Mouse (Mus musculus) frontal cortex, adult 2 months (tissue): Measurements from ENCODE around the gene Cd63. TPM values are rescaled to one million over a fixed set of nuclear protein-coding genes. Genes with fewer than 3 reads are reported as not detected.

Experiments
- DNase-seq, 2 experiments: peaks; one replicate each; pipeline ENCODE4 v3.0.0; 2022; ENCODE audit warnings: low spot score in 1 of 2; ENCODE audit errors: extremely low spot score in 1 of 2
- polyA plus RNA-seq: library from polyadenylated mRNA; depleted of rRNA; stranded (reverse); fragments of >200 nt; gene quantifications from 2 replicates; pipeline ENCODE4 v1.2.3, GENCODE M21; 2012

Cd63 gene
- polyA plus RNA-seq, 1 experiment = 95.6 TPM

DNA sequence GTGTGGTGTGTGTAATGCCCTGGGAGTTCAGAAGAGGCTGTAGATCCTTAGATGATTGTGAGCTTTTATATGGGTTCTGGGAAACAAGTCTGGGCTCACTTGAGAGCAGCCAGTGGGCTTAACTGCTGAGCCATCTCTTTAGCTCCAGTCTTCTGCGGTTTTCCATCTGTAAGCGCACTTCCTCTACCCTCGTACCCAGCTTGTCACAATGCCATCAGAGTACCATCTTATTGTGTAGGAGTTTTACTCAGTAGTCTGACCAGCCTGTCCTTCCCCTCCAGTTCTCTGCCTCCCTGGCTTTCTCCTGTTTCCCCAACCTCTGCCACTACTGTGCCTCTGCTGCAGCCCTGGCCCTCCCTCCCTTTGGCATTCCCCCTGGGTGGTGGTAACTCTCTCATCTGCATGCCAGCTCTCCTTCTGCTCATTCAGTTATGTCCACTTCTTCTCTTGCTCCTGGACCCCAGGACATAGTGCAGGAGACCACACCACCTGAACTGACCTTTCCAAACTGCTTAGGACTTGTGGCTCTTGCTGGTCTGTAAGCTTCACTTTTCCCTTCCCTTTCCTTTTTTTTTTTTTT, 1.7 kb downstream of the Cd63 start:
- DNase-seq = no peak

DNA sequence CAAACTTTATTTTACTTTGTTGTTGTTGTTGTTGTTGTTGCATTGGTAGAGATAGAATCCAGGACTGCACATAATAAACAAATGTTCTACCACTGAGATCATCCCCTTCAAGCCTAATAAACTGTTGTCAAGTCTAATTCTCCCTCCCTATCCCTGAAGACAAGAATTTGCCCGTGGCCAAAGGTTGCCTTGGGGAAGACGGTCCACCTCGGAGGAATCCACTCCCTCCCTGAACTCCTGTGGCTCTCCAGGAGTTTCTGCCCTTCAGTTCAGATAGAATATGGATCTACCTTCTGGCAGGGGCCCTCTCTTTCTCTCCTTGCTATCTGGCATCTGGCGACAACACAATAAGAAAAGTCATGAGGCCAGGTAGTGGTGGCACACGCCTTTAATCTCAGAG, 4.0 kb downstream of the Cd63 start:
- no peak for DNase-seq

DNA sequence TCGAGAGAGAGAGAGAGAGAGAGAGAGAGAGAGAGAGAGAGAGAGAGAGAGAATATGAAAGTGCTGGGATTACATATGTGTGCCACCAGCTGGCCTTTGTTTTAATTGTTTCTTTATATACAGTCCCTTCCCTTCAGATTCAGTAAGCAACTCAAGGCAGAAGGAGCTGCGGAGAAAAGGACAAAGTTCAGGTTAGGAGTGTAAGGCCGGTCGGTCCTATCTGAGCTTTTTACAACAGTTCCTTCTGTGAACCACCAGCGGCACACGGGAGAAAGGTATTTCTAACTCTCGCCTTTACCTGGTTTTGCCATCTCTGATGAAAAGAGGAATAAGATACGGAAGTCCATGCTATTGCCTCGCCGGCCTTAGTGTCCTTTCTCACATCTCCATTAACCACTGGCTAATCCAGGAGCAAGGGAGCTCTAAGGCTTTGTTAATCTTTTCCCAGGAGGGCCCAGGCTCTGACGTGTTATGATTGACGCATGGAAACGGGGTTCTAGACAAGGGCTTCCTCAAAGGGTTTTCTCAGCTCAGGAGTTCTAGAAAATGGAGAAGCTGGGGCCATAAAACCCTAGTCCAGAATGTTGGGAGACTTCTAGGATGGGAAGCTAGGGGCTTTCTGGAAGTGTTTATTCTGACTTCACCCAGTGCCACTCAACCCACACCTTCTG, 8.1 kb downstream of the Cd63 start:
- DNase-seq = no peak

DNA sequence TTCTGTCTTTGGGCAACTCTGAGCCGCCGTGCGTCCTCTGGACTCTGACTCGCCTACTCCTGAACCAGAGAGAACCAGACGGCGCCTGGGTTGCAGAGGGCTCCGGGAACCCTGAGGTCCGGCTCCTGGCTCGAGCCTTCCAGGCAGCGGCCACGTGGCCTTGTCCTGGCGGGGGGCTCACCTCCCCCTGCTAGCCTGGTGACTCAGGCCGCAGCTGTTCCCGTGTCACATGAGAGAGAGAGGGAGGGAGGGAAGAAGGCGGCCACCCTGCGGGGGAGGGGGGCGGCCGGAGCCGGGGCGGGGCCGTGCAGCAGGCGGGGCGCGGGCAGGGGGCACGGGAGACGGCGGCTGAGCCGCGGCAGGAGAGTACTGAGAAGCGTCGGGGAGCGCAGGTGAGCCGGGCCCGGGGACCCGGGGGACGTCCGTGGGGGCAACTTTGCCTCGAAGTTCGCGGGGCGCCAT, 8.8 kb downstream of the Cd63 start:
- DNase-seq = peak; percentile 58 to 67

DNA sequence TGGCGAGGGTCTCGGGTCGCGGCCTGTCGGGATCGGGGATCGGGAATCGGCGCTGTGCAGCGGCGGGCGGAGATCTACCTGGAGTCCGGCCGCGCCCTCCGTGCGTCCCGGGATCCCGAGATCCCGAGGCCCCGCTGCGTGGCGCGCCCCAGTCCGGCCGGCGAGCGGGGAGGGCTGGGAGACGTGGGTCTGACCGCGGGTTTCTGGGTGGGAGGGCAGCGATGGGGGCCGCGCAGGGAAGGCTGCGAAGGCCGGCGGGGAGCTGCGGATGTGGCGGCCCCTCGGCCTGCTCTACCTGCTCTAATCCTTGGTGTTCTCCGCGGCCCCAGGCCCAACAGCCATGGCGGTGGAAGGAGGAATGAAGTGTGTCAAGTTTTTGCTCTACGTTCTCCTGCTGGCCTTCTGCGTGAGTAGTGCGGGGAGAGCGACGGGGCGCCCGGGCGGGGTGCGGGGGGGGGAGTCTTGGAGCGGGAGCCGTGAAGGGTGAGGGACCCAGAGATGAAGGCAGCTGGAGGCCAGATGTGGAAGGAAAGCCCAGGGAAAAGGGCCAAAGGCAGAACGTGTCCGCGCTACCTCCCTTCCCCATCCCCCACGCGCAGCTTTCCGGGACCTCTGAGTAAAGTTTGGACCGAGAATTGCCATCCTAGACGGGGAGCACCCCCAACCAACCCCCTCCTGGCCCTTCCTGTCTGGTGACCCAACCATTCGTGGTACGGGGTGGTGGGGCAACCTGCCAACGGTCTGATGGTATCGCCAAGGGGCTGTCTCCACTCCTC, 9.5 kb downstream of the Cd63 start:
- no peak for DNase-seq

DNA sequence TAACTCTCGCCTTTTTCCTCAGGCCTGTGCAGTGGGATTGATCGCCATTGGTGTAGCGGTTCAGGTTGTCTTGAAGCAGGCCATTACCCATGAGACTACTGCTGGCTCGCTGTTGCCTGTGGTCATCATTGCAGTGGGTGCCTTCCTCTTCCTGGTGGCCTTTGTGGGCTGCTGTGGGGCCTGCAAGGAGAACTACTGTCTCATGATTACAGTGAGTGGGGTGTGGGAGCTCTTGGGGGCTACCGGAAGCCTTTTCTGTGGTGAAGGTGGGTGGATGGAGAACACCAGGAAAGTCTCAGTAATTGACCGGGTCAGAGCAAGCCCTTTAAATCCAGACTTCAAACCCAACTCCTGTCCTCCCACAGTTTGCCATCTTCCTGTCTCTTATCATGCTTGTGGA, 10.6 kb downstream of the Cd63 start:
- DNase-seq = no peak

DNA sequence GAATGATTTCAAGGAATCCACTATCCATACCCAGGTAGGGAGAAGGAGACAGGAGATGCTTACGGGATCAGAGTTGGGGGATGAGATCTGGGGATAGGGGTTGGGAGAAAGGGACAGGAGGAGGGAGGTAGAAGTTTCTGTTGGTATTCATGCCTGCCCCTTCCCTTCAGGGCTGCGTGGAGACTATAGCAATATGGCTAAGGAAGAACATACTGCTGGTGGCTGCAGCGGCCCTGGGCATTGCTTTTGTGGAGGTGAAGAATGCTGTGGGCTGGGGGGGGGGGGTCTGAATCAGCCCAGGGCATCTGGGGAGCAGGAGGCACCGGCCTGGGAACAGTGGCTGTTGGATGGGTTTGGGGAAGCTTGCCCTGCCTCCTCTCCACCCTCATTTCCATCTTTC, 11.5 kb downstream of the Cd63 start:
- no peak for DNase-seq

DNA sequence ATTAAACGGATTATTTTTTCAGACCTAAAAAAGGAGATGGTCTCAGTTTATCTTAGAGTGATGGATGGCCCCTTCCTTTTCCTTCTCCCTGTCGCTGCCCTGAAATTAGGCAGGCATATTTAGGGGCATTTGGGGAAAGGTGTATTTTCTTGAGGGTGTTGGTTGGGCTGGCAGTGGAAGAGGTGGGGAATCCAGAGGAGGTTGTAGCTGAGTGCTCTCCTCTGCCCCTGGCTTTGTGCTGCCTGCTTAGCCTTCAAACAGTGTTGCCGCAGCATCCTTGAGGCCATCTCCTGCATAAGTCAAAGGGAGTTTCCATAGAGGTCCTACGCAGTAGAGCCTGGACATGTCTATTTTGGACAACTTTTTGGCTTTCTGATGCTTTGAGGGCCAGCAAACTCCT, 12.0 kb downstream of the Cd63 start:
- DNase-seq = no peak

DNA sequence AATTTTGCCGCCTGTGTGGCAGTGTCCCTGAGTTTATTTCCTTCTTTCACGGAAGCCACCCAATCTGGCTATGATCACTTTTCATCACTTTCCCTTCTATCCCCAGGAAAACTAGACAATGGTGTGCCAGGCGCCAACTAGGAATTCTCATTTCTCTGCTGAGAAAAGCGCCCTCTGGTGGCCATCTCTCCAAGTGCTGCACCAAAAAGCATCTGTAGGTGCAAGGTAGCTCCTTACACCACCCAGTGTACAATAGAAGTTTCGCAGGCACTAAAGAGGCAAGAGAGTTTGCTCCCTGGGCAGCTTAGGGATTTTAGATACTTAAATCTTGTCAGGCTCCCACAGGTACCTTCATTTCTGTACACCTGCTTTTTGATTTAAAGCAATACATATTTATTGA, 12.4 kb downstream of the Cd63 start:
- DNase-seq = peak; percentile 78 to 97

DNA sequence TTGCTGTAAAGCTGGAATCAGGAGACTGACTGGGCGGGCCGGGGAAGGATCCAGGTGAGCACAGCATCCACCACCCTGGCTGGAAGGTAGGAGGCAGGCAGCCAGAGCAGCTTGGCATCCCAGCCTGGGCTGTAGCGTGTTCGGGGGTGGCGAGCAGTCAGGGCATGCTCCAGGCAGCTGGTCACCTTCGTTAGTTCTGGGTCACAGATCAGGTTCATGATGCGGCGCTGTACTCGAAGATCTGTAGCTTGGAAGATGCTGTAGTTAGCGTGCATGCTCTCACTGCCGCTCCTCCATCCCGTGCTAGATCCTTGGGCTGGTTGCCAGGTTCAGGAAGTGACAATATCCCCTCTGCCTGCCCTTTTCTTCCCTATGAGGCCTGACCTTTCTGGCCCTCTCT, 12.9 kb downstream of the Cd63 start:
- DNase-seq = no peak

DNA sequence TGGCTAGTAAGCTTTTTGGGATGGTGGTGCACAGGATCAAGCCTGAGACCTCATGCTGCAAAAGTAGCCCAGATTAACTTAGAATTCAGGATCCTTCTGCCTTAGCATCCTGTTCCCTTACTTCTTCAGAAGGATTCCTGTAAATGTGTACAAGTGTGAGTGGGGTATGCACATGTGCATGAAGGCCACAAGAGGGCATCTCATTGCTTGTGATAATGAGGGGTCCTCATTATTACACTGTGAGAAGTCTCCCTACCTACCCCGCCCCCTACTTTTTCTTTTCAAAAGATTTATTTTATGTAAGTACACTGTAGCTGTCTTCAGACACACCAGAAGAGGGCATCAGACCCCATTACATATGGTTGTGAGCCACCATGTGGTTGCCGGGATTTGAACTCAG, 14.8 kb downstream of the Cd63 start:
- DNase-seq = no peak

DNA sequence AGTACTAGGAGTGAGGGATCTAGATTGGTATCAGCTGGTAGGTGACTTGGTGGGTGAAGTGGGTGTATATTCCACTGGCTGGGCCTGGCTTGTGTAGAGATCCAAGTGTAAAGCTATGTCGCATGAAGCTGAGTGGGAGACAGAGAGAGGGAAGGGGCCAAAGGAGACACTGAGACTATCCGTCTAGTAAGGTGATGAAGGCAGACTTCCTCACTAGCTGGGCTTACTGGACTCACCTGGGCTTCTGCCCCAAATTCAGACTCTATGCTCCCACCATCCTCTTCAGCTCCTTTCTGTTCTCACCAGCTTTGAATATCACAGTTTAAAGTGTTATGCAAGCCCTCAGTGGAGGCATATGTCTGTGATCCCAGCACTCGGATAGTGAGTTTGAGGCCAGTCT, 15.9 kb downstream of the Cd63 start:
- DNase-seq = no peak

DNA sequence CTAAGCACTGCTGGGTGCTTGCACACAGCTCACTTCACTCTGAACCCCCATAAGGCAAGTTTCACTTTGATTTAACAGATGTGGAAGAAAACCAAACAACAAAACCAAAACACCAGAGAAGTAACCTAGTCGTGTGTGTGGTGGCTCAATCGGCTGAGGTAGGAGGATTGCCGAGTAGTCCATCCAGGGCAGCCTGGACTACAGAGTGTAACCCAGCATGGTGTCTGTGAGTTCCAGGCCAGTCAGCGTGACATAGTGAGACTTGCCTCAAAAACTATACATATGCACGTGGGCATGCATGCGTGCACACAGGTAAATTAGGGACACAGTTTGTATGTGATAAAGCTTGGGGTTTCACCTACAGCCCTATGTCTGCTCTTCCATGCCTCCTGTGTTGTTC, 16.6 kb downstream of the Cd63 start:
- DNase-seq = no peak

DNA sequence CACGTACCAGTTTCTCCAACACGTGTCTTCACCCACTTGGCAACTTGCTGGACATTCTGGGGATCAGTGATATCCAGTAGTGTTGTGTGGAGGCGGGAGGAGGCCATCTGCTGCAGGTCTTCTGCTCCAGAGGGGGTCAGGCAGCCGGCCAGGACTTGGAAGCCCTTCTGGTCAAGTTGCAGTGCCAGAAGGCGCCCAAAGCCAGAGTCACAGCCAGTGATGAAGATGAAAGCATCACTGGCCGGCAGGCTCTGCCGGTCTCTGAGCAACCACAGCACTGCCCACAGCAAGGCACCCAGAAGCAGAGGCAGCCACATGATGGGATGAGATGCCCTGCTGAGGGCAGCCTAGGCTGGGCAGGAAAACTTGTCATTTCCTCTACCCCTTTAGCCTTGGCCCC, 17.5 kb downstream of the Cd63 start:
- peak in 1 of 2 experiments; percentile 46 for DNase-seq

DNA sequence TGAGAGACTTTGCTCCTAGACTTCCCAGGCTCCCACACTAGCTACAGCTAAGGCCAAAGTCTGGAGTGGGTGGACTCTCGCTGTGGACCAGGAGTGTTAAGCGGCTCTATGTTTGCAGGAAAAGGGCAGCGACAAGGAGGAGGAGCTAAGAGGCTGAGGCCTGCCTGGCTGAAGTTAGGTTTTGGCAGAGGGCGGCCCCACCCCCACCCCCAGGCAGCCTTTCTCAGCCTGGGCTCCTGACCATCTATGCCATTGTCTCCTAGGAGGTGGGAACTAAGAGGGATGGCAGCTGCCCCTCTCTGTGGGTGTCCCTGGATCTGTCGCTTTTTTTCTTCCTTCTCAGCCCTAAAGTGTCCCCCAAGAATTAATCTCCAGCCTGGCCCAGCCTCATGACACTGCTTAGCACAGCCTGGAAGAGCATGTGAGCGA, 18.4 kb downstream of the Cd63 start:
- DNase-seq = peak in 1 of 2 experiments; percentile 50

DNA sequence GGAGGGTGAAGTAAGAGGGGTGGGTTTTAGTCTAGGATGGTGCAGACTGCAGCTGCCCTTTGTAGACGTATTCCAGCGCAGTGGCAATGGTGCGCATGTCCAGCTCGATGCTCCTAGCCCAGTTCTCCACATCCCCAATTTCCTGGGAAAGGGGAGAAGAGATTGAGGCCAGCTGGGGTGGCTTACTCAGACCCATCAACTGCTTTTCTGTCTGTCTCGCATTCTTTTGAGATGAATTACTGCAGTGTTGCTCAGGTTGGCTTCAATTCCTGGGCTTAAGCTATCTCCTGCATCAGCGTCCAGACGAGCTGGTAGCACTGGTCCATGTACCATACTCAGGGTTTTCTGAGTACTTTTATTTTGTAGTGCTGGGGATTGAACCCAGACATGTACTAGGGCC, 19.2 kb downstream of the Cd63 start:
- DNase-seq = no peak

DNA sequence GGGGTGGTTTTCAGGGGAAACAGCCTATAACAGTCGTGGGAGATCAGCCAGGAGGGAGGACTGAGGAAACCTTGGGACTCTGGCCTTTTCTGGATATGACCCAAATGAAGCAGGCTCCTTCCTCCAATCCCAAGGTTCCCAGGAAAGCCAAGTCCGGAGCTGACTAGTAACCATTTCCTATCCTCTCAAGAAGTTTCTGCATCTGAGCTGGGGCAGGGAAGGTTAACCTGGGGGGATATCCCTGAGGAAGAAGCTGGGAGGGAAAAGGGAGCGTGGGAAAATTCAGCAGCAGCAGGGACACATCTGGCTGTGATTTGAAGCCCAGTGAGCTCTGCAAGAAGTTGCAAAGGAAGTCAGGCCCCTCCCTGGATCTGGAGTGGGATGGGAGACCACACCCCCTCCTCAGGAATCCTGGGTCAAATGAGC, 20.0 kb downstream of the Cd63 start:
- DNase-seq = no peak

DNA sequence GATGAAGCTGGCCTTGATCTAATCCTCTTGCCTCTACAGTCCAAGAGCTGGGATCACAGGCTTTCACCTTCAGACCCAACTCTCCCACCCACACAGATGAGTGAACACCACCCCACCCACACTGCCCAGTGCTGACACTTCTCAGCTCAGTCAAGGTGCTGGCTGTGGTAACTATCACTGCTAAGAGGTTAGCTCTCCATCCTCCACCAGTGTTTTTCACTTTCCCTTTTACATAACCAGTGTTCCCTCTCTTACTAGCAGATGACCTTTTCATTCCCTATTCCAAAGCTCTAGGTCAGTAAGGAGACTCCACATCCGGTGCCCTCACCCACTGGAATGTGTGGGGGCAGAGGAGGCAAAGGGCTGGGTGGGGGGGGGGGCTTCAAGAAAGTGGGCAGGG, 20.5 kb downstream of the Cd63 start:
- no peak for DNase-seq

DNA sequence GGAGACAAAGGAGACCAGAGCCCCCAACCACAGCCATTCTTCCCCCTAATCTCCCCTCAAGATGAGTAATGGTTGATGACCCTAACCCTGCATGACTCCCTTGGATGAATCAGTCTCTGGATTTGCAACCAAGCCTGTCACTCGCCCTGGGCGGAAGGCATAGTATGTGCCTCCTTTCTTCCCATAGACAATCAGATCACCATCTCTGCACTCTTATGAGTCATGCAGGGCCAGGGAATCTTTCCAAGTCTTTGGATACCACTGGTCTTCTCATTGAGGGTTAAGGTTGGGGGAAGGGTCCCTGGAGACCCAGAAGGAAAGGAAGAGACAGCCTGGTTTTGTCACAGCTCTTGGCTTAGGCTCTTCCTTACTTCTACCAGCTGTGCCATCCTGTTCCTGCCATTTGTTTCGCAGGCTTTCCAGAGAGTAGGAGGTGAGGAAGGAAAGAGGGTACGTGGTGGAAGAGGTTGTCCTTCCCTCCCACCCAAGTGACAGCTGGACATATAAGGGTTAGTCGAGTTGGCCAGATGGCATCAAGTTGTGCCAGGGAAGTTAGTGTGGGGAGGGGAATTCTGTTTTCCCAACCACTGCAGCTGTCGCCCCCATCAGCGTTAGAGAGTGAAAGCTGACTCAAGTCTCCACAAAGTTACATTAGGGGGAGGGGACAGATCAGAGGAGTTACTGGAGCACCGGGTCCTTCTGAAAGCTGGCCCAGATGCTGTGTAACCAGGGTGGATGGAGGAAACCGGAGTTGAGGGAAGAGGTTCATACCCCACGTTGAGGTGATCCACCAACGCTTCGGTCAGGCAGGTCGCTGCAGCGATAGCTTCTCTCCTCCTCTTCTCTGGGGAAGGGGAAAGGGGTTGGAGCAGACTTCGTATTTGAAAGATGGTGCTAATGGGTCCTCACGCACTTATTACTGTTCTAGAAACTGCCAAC, 21.4 kb downstream of the Cd63 start:
- DNase-seq = peak in 1 of 2 experiments; percentile 51

DNA sequence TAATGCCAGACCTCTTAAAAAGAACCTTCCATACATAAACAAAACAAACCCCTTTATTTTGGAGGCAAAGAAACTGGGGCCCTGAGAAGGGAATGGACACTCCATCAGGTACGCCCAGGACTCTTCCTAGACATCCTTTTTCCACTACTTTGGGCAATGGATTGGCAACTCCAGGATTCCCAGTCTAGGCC, 21.9 kb downstream of the Cd63 start, which contains the start of gene Rdh5:
Rdh5 (minus strand) TSS at position 67 of the 191 bp plus-strand sequence.
- no peak for DNase-seq
